Mouse (Mus musculus): ENCODE data around the gene Abi3bp. TPM values are rescaled to one million over a fixed set of nuclear protein-coding genes. Genes with fewer than 3 reads are reported as not detected.

The Abi3bp gene
- total and polyA plus RNA-seq, 2 experiments: 1.3 to 2.1 TPM

DNA sequence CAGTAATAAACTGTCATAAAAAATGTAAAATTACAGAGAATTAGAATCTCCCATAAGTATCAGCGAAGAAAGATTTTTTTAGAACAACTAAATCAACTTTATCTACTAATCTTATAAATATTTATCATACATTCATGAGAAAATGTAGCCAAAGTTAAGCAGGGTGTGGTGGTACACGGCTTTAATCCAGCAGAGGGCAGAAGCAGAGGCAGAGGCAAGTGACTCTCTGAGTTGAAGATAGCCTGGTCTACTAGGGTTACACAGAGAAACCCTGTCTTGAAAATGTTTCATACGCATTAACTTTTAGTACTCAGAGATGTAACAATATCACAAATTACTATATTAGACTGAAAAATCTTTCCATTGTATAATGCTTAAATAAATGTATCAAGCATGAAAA, 228.1 kb downstream of the Abi3bp start:
- peaks cover 49% of the 10 kb centered on the region for H3K36me3 ChIP-seq (ENCODE audit: control insufficient read depth, insufficient read depth, low read length)
- DNase-seq (ENCODE audit: extremely low read depth, low read depth, low spot score): no peak
- H3K27ac ChIP-seq (replicated peaks; ENCODE audit: insufficient read depth, low read depth, low read length): no peak overlapping the region
- no peak overlapping the region for H3K4me3 ChIP-seq (ENCODE audit: insufficient read depth, low read depth, low read length)
- no peaks in the 10 kb centered on the region for H3K27me3 ChIP-seq (ENCODE audit: control insufficient read depth, insufficient read depth, low read length)
- no peak overlapping the region for H3K9ac ChIP-seq (ENCODE audit: low read depth, low read length)
- peaks cover 10% of the 10 kb centered on the region; the same call in 1 of the 2 replicates for H3K79me2 ChIP-seq (ENCODE audit: control insufficient read depth, insufficient read depth, low read length)
- TF ChIP-seq POLR2A (IDR thresholded peaks at IDR 0.05; ENCODE audit: extremely low read depth, insufficient read depth, low read length): no peak
- no peak for TF ChIP-seq CTCF (IDR thresholded peaks at IDR 0.05; ENCODE audit: low read depth, low read length)
- H3K4me1 ChIP-seq (ENCODE audit: control insufficient read depth, insufficient read depth, low read length): peaks cover 2% of the 10 kb centered on the region; the same call in 1 of the 2 replicates
- WGBS: 85% methylated on average over 3 of the region's 3 CpGs

DNA sequence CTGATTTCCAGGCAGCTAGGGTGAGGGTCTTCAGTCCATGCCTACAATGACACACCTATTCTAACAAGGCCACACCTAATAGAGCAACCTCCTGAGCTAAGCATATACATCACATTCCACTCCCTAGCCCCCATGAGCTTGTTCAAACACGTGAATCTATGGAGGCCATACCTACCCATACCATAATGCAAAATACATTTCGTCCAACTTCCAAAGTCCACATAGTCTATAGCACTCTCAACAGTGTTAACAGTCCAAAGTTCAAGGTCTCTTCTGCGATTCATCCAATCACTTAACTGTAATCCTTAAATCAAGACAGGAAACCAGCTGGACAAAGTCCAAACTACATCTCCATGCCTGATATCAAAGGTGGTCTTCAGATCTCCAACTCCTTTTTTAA, 232.4 kb downstream of the Abi3bp start:
- H3K79me2 ChIP-seq (ENCODE audit: control insufficient read depth, insufficient read depth, low read length): peaks cover 10% of the 10 kb centered on the region; the same call in 1 of the 2 replicates
- H3K27me3 ChIP-seq (ENCODE audit: control insufficient read depth, insufficient read depth, low read length): no peaks in the 10 kb centered on the region
- no peak for DNase-seq (ENCODE audit: extremely low read depth, low read depth, low spot score)
- H3K4me3 ChIP-seq (ENCODE audit: insufficient read depth, low read depth, low read length): no peak overlapping the region
- peaks cover 36% of the 10 kb centered on the region for H3K36me3 ChIP-seq (ENCODE audit: control insufficient read depth, insufficient read depth, low read length)
- H3K27ac ChIP-seq (replicated peaks; ENCODE audit: insufficient read depth, low read depth, low read length): no peak overlapping the region
- 57% methylated on average over 3 of the region's 3 CpGs for WGBS
- no peak for TF ChIP-seq CTCF (IDR thresholded peaks at IDR 0.05; ENCODE audit: low read depth, low read length)
- TF ChIP-seq POLR2A (IDR thresholded peaks at IDR 0.05; ENCODE audit: extremely low read depth, insufficient read depth, low read length): no peak
- peaks cover 3% of the 10 kb centered on the region for H3K4me1 ChIP-seq (ENCODE audit: control insufficient read depth, insufficient read depth, low read length)
- H3K9ac ChIP-seq (ENCODE audit: low read depth, low read length): no peak overlapping the region

GRCm38 (mm10) chr16:56715608-56716007, 237.9 kb downstream of the Abi3bp start:
- 5% methylated on average over 3 of the region's 3 CpGs for WGBS
- no peak overlapping the region for H3K4me3 ChIP-seq (ENCODE audit: insufficient read depth, low read depth, low read length)

DNA sequence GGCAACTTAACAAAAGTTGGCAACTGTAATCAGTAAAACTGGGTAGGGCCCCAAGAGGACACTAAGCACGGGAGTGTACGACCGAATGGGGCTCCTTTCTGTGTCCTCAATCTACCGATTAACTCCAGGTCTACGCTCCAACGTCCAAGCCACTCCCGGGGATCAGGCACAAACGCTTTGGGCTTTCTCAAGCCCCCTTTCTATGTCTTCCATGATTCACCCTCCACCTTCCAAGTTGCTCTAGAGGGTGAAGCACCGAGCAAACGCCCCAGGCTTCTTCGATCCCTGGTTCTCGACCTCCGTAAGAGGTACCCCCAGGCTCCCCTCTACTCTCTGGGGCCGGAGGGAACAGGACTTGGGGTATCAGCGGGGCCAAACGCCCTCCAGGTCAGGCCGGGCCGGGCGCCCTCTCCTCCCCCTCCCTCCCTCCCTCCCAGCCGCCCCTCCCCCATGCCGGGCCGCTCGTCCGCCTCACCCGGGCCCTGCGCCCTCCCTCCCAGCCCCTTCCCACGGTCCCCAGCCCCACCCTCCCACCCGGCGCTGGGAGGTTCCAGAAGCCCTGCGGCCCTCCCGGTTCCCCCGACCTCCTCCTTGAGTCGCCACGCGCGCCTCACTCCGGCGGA, 239.0 kb downstream of the Abi3bp start:
- H3K27ac ChIP-seq (replicated peaks; ENCODE audit: insufficient read depth, low read depth, low read length): peak overlapping the region; percentile 91
- WGBS: under 1% methylated on average over 29 of the region's 38 CpGs
- no peak for TF ChIP-seq POLR2A (IDR thresholded peaks at IDR 0.05; ENCODE audit: extremely low read depth, insufficient read depth, low read length)
- TF ChIP-seq CTCF (IDR thresholded peaks at IDR 0.05; ENCODE audit: low read depth, low read length): no peak
- peak overlapping the region; percentile 68 for H3K4me3 ChIP-seq (ENCODE audit: insufficient read depth, low read depth, low read length)
- peak overlapping the region; percentile 89 for H3K9ac ChIP-seq (ENCODE audit: low read depth, low read length)
- peaks cover 15% of the 10 kb centered on the region; the same call in 1 of the 2 replicates for H3K79me2 ChIP-seq (ENCODE audit: control insufficient read depth, insufficient read depth, low read length)
- H3K27me3 ChIP-seq (ENCODE audit: control insufficient read depth, insufficient read depth, low read length): no peaks in the 10 kb centered on the region
- peaks cover 10% of the 10 kb centered on the region; the same call in 1 of the 2 replicates for H3K4me1 ChIP-seq (ENCODE audit: control insufficient read depth, insufficient read depth, low read length)
- peak; percentile 48 for DNase-seq (ENCODE audit: extremely low read depth, low read depth, low spot score)
- peaks cover 6% of the 10 kb centered on the region for H3K36me3 ChIP-seq (ENCODE audit: control insufficient read depth, insufficient read depth, low read length)

More at GRCm38 (mm10) chr16:56715608-56716007, 237.9 kb downstream of the Abi3bp start:
- Histone ChIP-seq H3K9ac (ENCODE audit: low read depth, low read length) (peak overlapping the region; percentile 34), H3K4me1 (ENCODE audit: control insufficient read depth, insufficient read depth, low read length) (peaks cover 9% of the 10 kb centered on the region; the same call in 1 of the 2 replicates), H3K27ac (replicated peaks; ENCODE audit: insufficient read depth, low read depth, low read length) (0 out of 2 replicates have a peak overlapping the region, but pooled peaks have one; percentile 21), H3K27me3 (ENCODE audit: control insufficient read depth, insufficient read depth, low read length) (no peaks in the 10 kb centered on the region), H3K79me2 (ENCODE audit: control insufficient read depth, insufficient read depth, low read length) (peaks cover 17% of the 10 kb centered on the region; the same call in 1 of the 2 replicates), H3K36me3 (ENCODE audit: control insufficient read depth, insufficient read depth, low read length) (peaks cover 11% of the 10 kb centered on the region)
- TF ChIP-seq CTCF (IDR thresholded peaks at IDR 0.05; ENCODE audit: low read depth, low read length) (no peak), POLR2A (IDR thresholded peaks at IDR 0.05; ENCODE audit: extremely low read depth, insufficient read depth, low read length) (no peak)
- no peak for DNase-seq (ENCODE audit: extremely low read depth, low read depth, low spot score)

GRCm38 (mm10) chr16:56717224-56718200, 239.8 kb downstream of the Abi3bp start, which contains the start of gene Tfg:
Gene Tfg (minus strand): TSS chr16:56717450.
- Histone ChIP-seq H3K27ac (replicated peaks; ENCODE audit: insufficient read depth, low read depth, low read length) (peak within 1 kb of the TSS; percentile 91), H3K4me1 (ENCODE audit: control insufficient read depth, insufficient read depth, low read length) (peaks cover 11% of the 10 kb centered on the region; the same call in 1 of the 2 replicates), H3K36me3 (ENCODE audit: control insufficient read depth, insufficient read depth, low read length) (peaks cover 3% of the 10 kb centered on the region; the same call in 1 of the 2 replicates), H3K79me2 (ENCODE audit: control insufficient read depth, insufficient read depth, low read length) (peaks cover 15% of the 10 kb centered on the region; the same call in 1 of the 2 replicates), H3K27me3 (ENCODE audit: control insufficient read depth, insufficient read depth, low read length) (no peaks in the 10 kb centered on the region), H3K9ac (ENCODE audit: low read depth, low read length) (peak within 1 kb of the TSS; percentile 89), H3K4me3 (ENCODE audit: insufficient read depth, low read depth, low read length) (peak within 1 kb of the TSS; percentile 68)
- TF ChIP-seq POLR2A (IDR thresholded peaks at IDR 0.05; ENCODE audit: extremely low read depth, insufficient read depth, low read length): peak; percentile 79
- TF ChIP-seq CTCF (IDR thresholded peaks at IDR 0.05; ENCODE audit: low read depth, low read length): no peak
- WGBS: under 1% methylated on average over 59 of the region's 62 CpGs
- peak; percentile 92 for DNase-seq (ENCODE audit: extremely low read depth, low read depth, low spot score)
